Mouse (Mus musculus): ENCODE data around the gene Ace2.
A peak's percentile ranks its signal among the peaks of the same experiment; 100 is the strongest.

Gene Ace2

DNA sequence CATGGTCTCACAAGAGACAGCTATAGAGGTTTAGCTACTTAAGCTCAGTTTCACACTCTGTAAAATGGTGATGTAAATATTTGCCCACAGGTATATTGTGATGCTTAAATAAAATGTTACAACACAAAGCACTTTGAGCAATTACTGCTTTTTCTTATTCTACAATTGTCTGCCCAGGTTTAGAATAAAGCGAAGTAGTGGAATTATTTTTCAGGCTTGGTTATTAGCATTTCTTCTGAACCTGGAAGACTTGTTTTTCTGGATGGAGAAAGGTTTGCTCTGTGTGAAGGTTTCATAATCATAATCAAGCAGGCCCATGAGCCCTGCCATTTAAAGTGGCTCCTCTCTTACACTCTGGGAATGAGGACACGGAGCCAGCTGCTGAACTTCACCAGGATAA is at the start of gene Ace2:
Gene Ace2 (plus strand): TSS at position 301 of the 400 bp plus-strand sequence.
- TF ChIP-seq GATA4 (IDR thresholded peaks at IDR 0.05; ENCODE audit: insufficient replicate concordance, low read length): no peak

DNA sequence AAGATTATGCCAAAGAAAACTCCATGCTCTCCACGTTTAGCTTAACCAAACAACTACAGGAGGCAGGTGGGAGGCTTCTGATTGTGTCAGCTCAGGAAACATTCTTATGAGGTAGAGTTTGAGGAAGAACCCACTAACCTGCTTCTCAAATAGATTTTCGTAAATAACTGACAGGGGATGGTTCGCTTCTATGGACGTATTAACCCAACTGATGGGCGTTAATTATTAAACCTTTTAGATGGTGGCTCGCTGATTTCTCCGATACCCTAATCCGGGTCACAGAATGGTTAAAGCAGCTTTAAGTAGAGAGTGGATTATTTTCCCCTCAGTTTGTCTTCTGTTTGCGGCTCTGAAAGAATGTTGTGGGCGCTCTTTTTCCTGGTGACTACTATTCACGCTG is 49.2 kb upstream of the Ace2 start:
- TF ChIP-seq GATA4 (IDR thresholded peaks at IDR 0.05; ENCODE audit: insufficient replicate concordance, low read length): no peak

DNA sequence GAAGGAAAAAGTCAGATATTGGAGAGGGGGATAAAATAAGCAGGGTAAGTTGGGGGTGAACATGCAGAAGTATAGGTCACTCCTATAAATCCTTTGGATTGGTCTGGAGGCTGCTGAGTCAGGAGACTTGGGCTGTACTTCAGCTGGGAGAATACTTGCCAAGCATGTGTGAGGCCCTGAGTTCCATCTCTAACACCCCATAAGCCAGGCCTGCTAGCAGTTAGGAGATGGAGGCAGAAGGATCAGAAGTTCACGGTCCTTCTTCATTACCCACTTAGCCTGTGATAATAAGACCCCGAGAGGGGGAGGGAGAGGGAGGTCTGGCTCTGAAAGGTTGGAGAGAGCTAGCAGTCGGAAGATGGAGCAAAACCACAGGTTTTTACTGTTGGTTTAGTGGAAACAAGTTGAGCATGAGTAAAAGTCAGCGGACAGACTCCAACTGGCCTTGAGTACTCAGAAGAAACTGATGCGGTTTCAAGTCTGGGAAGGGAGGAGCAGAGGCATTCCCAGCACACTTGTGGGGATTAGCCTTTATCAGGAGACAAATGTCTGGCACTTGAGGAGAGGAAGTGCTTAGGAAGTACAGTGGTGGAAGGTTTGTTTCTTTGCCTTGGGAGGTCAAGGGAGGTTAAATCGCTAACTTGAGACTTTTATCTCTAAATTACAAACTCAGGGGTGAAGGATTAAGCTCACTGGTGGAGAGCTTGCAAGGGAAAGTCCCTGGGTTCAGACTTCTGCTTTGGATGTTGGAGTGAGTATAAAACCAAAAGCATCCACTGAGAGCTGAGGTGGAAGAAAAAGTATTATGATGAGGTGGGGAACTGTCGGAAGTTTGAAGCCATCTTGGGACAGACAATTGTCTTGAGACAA is 46.6 kb upstream of the Ace2 start:
- TF ChIP-seq GATA4 (IDR thresholded peaks at IDR 0.05; ENCODE audit: insufficient replicate concordance, low read length): no peak

DNA sequence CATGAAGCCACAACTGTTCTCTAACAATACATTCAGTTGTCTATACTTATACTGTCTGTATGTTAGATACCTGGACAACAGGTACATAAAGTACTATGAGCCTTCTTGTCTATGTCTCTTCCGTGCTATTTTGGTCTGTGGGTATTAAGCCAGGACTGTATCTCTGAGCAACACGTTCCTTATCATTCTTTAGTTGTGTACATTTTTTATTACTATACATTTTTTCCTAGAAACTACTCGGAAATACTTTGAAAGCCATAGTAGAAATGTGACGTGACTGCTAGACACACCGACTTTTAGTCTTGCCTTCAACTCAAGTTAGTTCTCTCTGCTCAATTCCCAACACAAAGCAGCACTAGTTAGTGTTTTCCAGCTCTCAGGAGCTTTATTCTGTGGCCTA is 45.7 kb upstream of the Ace2 start:
- no peak for TF ChIP-seq GATA4 (IDR thresholded peaks at IDR 0.05; ENCODE audit: insufficient replicate concordance, low read length)

DNA sequence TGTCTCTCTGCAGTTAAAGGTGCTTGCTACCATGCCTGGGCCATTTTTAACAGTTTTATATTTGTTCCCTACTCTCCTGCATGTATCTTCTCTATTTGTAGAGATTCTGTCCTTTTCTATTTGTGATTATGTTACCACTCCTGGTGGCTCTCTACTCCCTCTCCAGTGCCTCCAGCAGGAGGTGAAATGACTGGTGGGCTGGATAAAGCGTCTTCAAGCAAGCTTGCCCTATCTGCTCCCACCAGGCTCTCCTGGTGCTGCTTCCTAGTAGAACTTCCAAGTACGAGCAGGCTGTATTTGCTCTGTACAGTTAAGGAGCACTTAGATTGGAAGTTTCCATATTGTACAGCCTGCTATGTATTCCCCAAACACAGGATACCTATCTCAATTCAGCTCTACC is 43.3 kb upstream of the Ace2 start:
- no peak for TF ChIP-seq GATA4 (IDR thresholded peaks at IDR 0.05; ENCODE audit: insufficient replicate concordance, low read length)

DNA sequence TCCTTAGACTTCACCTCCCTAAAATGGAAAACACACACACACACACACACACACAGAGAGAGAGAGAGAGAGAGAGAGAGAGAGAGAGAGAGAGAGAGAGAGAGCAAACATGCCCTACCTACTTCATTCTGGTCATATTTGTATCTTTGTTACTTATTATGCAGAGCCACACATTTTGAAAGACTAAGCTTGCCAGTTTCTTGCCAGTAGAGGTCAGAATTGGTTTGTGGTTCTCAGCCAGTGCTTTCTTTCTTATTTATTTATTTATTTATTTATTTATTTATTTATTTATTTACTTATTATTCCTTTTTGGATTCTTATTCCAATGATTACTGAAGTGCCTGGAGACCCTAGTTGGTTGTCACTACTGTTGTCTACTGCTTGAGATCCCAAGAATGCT is 37.6 kb upstream of the Ace2 start:
- TF ChIP-seq GATA4 (IDR thresholded peaks at IDR 0.05; ENCODE audit: insufficient replicate concordance, low read length): no peak

DNA sequence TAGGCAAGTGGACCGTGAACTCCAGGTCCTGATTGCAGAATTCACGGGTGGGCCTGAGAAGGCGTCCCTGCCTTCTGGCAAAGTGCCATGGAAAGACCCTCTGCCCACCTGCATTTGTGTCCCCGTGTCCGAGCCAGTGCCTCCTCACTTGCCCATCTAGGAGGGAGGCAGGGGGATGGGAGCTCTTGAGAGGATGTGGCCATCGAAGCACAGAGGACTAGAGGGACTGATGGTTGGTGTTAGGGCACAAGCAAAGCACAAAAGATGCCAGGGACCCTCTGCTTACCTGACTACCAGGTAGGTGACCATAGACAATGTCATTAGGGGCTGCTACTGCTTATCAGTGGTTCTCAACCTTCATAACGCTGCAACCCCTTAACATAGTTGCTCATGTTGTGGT is 36.9 kb upstream of the Ace2 start:
- no peak for TF ChIP-seq GATA4 (IDR thresholded peaks at IDR 0.05; ENCODE audit: insufficient replicate concordance, low read length)

DNA sequence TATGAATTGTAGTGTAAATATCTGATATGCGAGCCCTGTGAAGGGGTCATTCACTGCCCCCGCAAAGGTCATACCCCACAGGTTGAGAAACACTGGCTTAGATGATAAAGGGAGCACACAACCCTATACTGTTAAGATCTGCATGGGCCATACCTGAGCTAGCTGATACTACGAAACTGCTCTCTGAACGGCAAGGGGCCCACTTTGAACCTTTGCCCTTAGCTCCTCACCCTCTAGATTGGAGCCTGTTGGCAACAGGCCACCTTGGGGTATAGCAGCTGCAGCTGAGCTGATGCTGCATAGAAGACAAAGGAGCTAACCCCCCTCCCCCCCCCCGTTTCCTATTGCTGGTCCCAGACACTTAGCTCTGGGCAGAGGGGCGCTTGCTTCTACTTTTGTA is 36.5 kb upstream of the Ace2 start:
- TF ChIP-seq GATA4 (IDR thresholded peaks at IDR 0.05; ENCODE audit: insufficient replicate concordance, low read length): no peak

DNA sequence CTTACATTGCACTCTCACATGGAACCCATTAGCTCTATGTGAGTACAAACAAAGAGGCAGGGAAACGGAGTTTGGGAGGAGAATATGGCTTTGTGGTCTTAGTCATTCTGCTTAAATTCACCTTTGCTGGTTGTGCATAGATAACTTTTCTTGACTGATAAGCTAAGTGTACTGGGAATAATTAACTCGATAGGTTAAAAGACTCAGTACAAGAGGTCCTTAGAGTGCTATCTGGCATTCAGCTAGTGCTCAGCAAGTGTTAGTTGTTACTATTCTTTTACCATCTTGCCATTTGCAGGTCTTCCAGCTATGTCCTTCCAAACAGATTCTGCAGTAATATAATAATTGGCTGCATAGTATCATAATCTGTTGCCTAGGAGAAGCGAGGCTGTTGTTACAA is 28.0 kb upstream of the Ace2 start:
- no peak for TF ChIP-seq GATA4 (IDR thresholded peaks at IDR 0.05; ENCODE audit: insufficient replicate concordance, low read length)

DNA sequence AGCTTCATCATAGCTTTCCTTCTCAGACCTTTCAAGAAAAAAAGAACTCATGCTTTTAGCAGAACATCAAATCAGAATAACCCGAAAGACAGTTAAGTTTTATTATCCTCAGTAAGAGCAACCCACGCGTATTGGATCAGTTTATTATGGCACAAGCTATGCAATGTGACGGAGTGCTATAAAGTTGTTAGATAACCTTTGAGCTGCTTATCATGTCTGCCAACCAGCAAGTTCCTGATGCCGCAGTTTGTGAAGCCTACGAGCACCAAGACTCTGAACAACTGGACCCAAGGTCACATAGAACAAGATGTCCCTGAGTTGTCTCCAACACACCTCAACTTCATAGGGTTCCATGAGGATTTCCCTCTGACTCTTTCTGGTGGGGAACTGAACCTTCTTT is 25.4 kb upstream of the Ace2 start:
- no peak for TF ChIP-seq GATA4 (IDR thresholded peaks at IDR 0.05; ENCODE audit: insufficient replicate concordance, low read length)

DNA sequence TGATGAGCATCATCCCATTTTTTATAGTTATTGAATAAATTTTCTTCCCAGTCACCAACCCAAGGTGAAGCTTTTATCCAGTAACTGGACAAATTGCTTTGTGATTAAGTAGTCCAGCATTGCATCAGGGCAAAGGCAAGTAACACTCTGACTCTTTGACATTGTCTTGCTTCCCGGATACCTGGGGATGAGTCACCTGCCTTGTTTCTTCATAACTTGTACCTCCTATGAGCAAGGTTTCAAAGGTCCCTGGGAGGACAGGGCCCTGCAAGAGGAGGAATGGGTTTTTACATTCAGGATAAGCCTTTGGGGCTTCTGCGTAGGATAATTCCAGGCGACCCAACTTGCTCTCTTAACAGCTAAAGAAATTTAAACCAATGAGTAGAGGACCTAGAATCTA is 15.2 kb upstream of the Ace2 start:
- no peak for TF ChIP-seq GATA4 (IDR thresholded peaks at IDR 0.05; ENCODE audit: insufficient replicate concordance, low read length)

DNA sequence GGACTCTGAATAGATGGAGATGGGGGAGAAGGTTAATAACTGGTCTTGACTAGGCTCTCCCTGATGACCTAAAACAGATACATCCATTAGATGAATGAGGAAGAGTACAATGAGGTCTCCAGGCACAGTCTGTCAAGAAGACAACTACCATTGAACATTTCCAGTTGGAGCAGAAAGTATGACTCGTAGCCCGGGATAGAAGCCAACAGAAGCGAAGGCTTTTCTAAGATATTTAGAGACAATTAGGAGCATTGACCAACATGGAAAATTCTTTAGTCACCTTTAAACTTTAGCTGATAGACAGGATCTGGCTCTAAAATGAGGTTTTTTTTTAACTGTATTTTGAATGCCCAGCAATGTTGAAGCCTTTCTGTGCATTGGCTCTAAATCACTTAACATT is 5.6 kb upstream of the Ace2 start:
- no peak for TF ChIP-seq GATA4 (IDR thresholded peaks at IDR 0.05; ENCODE audit: insufficient replicate concordance, low read length)

DNA sequence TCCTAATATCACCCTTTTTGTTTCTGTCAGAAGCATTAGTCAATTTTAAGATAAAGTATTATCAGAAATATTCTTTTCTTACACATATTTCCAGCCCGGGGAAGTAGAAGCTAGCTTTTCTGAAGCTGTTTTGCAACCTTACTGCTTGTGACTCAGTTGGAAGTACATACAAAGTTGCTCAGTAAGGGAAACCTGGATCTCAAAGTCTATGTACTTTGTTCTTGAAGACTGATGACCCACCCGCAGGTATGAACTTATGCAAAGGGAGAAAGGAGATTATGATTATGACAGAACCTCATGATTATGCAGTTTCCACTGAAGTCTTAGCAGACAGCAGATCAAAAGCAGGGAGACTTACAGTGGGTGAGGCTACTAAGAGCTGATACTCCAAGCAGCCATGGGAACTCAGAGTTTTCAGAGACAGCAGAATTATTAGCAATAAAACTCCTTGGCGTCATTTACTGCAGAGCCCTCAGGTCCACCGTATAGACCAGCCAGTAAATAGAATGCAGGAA is 3.8 kb upstream of the Ace2 start:
- no peak for TF ChIP-seq GATA4 (IDR thresholded peaks at IDR 0.05; ENCODE audit: insufficient replicate concordance, low read length)

DNA sequence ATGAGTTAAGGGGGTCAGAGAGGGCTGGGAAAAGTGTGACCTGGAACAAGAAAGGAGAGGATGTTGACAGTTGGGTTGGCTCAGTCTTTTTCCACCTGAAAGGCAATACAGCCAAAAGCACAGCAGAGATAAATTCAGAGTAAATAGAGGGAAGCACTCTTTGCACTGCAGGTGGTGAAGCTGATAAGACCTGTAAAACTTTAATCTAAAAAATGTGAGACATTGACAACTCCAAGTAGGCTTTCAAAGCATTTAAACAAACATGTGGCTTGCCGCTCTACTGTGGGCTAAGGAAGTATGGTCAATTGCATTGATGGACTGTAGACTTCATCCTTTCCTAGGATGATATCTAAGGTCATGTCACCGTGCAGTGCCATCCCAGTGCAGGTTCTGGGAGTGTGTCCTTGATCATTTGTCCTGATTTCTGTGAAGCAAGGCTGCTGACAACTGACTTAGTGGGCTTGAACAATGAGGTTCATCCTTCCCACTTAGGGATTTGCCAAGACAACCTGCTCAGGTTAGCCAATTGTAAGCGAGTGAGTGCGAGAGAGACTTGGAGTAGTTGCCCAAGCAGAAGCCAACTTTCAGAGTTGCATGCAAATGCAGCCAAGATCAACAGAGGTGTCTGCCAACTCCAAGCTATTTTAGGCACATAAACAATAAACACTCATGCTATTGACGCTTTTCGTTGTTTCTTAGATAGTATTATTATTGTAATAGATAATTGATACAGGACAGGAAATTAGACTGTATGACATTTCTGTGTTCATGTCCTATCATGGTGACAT is 6.5 kb downstream of the Ace2 start:
- peak; percentile 53; the same call in 1 of the 2 replicates for TF ChIP-seq GATA4 (IDR thresholded peaks at IDR 0.05; ENCODE audit: insufficient replicate concordance, low read length)

DNA sequence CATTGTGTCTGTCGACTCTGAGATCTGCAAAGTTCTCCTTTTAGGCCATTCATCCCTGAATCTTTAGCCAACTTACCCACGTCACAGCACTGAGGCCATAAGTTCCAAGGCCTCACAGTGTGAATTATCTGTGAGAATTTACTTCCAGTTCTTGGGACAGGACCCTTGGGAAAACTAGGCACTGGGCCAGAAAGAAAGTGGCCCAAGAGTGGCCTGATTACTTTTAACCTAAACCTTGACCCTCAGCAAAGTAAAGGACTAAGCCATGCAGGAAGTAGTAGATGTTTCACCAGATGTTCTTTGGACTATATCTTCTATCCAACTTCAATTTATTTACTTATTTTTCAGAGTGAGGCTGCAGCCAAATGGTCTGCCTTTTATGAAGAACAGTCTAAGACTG is 13.6 kb downstream of the Ace2 start:
- no peak for TF ChIP-seq GATA4 (IDR thresholded peaks at IDR 0.05; ENCODE audit: insufficient replicate concordance, low read length)

DNA sequence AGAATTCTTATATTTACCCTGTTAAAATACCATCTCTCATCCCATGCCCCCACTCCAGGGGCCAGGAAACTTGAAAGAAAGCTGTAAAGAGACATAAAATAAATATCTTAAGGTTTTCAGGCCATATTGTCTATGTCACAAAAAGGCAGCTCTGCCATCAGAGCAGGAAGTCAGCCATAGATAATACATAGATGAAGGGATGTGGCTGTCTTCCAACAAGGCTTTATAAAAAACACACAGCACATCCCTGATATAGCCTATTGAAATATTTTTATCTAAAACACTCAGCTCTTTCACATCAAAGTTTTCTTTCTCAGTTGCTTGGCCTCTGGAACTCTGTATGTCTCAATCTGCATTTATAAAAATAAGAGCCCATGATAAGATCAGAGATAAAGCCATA is 14.5 kb downstream of the Ace2 start:
- no peak for TF ChIP-seq GATA4 (IDR thresholded peaks at IDR 0.05; ENCODE audit: insufficient replicate concordance, low read length)

Measured in liver, adult (tissue).